Mouse (Mus musculus) kidney, postnatal 0 days (tissue): ENCODE data around the gene Rsbn1l. TPM values are rescaled to one million over a fixed set of nuclear protein-coding genes. Genes with fewer than 3 reads are reported as not detected.

Source experiments
- ATAC-seq: fragments of 200-750 bp; cut with Nextera tagmentation; replicated peaks from 2 replicates; pipeline ENCODE4 v1.8.0; 2017; ENCODE audit warnings: low read depth, moderate number of reproducible peaks, moderate TSS enrichment, moderate library complexity; ENCODE audit not compliant: low FRiP score
- DNase-seq: peaks from one replicate; pipeline ENCODE4 v3.0.0-alpha.2; 2016; ENCODE audit warnings: low spot score
- H3K27ac ChIP-seq: fragments of 300-500 bp; sonication (generic); 2 replicates; pipeline ENCODE4 v1.5.1; 2014; ENCODE audit warnings: mild to moderate bottlenecking
- H3K27me3 ChIP-seq: fragments of 300-500 bp; sonication (generic); 2 replicates; pipeline ENCODE4 v1.6.1; 2014; ENCODE audit warnings: low read length, mixed read lengths; ENCODE audit not compliant: insufficient read depth
- H3K36me3 ChIP-seq: fragments of 300-500 bp; sonication (generic); 2 replicates; pipeline ENCODE4 v1.6.1; 2014; ENCODE audit warnings: low read length, mixed read lengths; ENCODE audit not compliant: insufficient read depth
- H3K4me1 ChIP-seq: fragments of 300-500 bp; sonication (generic); replicated peaks from 2 replicates; pipeline ENCODE4 v1.6.1; 2014; ENCODE audit warnings: antibody characterized with exemption, low read length, mixed read lengths; ENCODE audit not compliant: insufficient read depth
- H3K4me2 ChIP-seq: fragments of 300-500 bp; sonication (generic); 2 replicates; pipeline ENCODE4 v1.6.1; 2014; ENCODE audit warnings: mild to moderate bottlenecking, low read length, moderate library complexity, mixed read lengths
- H3K4me3 ChIP-seq: fragments of 300-500 bp; sonication (generic); replicated peaks from 2 replicates; pipeline ENCODE4 v1.5.1; 2014; ENCODE audit warnings: low read depth, low read length
- H3K9ac ChIP-seq: fragments of 300-500 bp; sonication (generic); 2 replicates; pipeline ENCODE4 v1.6.1; 2014; ENCODE audit warnings: low read depth, low read length
- H3K9me3 ChIP-seq: fragments of 300-500 bp; sonication (generic); replicated peaks from 2 replicates; pipeline ENCODE4 v1.6.1; 2016; ENCODE audit warnings: low read length, inconsistent platforms, mixed read lengths
- CTCF ChIP-seq: IDR thresholded peaks from 2 replicates; pipeline ENCODE4 v1.5.1; 2016; ENCODE audit warnings: antibody characterized with exemption, low read depth, mild to moderate bottlenecking, moderate library complexity
- WGBS: fragments of 180-500 bp; shearing (Covaris S2); extraction: QIAGEN DNeasy Blood & Tissue Kit; methylation state at CpG from one replicate; pipeline ENCODE4 v1.1.7; 2014; 5-methylcytosine and 5-hydroxymethylcytosine counted together
- polyA plus RNA-seq: library from polyadenylated mRNA; unstranded; fragments of >200 nt; fragmentation: Nextera tagmentation; extraction: Ambion mirVana; gene quantifications from 2 replicates; pipeline ENCODE4 v1.2.1, GENCODE M21; 2015

Gene Rsbn1l
- polyA plus RNA-seq, 1 experiment from 2014 or later: 6.4 TPM

DNA sequence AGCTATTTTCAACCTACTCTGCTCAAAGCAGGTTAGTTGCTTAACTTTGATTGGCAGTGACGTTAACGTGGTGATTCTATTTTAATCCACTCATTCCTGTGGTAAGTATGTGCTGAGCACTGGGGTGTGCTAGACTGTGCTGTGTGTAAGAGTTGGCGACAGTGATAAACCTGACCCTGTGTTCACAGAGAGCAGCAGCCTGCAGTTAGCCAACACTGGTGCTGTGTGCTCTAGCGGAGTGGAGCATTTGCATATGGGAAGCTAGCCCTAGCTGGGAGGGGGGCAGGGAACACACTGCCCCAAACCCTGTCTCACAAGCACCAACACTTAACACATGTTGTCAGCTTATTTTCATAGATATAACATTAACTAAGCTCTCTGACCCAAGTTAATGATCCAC is 11.7 kb upstream of the Rsbn1l start:
- Histone ChIP-seq H3K27ac (peak overlapping the region; percentile 32; the same call in 1 of the 2 replicates), H3K4me3 (no peak overlapping the region), H3K4me2 (no peak overlapping the region), H3K9ac (no peak overlapping the region), H3K27me3 (no peaks in the 10 kb centered on the region), H3K36me3 (no peaks in the 10 kb centered on the region), H3K4me1 (peaks cover 4% of the 10 kb centered on the region; the same call in 1 of the 2 replicates), H3K9me3 (no peaks in the 10 kb centered on the region)
- ATAC-seq: peak; percentile 91
- no peak for TF ChIP-seq CTCF
- peak; percentile 37 for DNase-seq
- WGBS: 32% methylated on average over 4 of the region's 4 CpGs

DNA sequence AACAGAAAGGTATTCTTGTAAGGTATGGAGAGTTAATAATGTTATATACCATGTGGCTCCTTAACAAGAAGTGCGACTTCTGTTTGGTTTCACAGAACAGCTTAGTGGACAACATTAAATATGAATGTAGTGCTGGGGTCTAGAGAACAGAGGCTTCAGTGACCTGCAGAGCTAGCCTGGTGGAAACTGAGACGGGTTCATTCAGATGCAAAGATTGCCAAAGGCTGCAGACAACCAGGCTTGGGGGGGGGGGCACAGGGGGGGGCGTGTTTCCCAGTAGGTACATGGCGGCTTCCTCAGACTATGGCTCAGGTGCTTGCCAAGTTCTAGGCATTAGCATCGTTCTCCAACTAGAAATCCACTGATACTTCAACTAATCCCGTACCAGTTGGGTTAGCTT is 8.2 kb upstream of the Rsbn1l start:
- H3K27me3 ChIP-seq: no peaks in the 10 kb centered on the region
- DNase-seq (no peak), ATAC-seq (no peak)
- H3K27ac ChIP-seq: no peak overlapping the region
- H3K36me3 ChIP-seq: no peaks in the 10 kb centered on the region
- no peak overlapping the region for H3K9ac ChIP-seq
- no peak overlapping the region for H3K4me2 ChIP-seq
- H3K9me3 ChIP-seq: no peaks in the 10 kb centered on the region
- H3K4me3 ChIP-seq: no peak overlapping the region
- H3K4me1 ChIP-seq: peaks cover 4% of the 10 kb centered on the region; the same call in 1 of the 2 replicates
- WGBS: 85% methylated on average over 6 of the region's 6 CpGs
- TF ChIP-seq CTCF: no peak

DNA sequence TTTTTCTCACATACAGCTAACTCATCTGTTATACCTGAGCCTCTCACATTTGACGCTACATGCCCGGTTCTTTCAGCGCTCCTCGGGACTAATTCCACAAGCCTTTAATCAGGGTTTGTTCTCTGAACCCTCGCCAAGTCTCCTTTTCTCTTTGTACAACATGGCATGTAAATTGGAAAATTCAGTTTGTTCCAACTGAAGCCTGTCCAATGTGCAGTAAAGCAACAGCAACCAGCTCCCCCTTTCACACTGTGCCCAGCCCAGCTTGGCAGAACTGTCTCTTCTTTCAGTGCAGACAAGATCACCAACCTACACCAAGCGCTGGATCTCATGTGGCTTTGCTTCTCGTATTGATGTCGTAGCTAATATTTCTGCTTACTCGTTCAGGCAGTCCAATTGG is 7.1 kb upstream of the Rsbn1l start:
- DNase-seq: no peak
- ATAC-seq: no peak
- no peak overlapping the region for H3K9ac ChIP-seq
- H3K4me1 ChIP-seq: peaks cover 4% of the 10 kb centered on the region; the same call in 1 of the 2 replicates
- H3K36me3 ChIP-seq: no peaks in the 10 kb centered on the region
- no peak overlapping the region for H3K4me2 ChIP-seq
- 93% methylated on average over 9 of the region's 9 CpGs for WGBS
- no peak overlapping the region for H3K27ac ChIP-seq
- no peaks in the 10 kb centered on the region for H3K27me3 ChIP-seq
- no peak overlapping the region for H3K4me3 ChIP-seq
- no peaks in the 10 kb centered on the region for H3K9me3 ChIP-seq
- TF ChIP-seq CTCF: no peak

DNA sequence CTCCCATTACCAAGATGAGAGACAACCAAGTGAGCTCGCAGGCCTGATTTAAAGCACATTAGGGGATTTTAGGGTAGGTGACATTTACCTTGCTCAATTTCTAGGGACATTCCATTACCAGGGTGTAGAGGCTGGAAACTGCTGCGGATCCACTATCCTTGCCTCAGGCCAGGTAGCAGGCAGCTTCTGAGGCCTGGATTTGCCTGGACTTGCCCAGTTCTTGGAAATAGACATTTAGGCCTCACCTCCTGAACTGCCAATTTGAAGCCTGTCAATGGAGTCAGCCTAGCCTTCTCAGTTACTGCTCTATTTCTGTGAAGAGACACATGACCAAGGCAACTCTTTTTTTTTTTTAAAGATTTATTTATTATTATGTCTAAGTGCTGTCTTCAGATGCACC is 4.7 kb upstream of the Rsbn1l start:
- Histone ChIP-seq H3K36me3 (no peaks in the 10 kb centered on the region), H3K4me1 (no peaks in the 10 kb centered on the region), H3K4me3 (no peak overlapping the region), H3K4me2 (no peak overlapping the region), H3K27ac (no peak overlapping the region), H3K9me3 (no peaks in the 10 kb centered on the region), H3K27me3 (no peaks in the 10 kb centered on the region), H3K9ac (no peak overlapping the region)
- ATAC-seq (no peak), DNase-seq (no peak)
- WGBS: 94% methylated on average over 2 of the region's 2 CpGs
- no peak for TF ChIP-seq CTCF

DNA sequence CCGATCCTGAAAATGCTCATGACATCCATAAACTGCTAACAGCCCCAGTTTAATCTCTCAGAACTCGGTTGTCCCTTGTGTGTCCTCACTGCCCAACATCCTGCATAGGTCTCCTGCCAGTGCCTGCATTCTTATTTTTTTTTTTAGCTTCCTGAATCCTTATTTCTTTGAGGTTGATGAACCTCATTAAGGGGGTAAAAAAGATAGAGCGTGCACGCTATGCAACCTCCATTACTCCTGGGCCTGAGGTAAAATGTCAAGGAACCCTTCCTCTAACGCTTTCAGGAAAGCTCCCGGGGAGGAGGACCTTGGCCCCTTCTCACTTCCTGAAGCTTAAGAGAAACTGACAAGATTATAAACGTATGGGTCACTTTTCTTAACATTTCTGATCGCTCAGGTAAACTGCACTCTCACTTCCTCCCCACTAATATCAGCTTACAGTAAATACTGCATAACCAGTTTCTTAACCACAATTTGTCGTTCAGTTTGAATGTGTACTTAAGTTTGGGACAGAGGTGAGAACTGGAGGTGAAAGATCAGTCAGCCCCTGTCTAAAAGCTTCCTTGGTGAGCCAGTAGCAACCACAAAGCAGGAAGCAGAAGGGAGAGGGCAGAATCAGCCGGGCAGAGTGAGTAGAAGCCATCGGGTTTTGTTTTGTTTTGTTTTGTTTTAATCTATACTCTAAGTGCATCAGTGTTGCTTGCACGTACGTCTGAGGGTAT is 923 bp downstream of the Rsbn1l start:
- H3K4me3 ChIP-seq: no peak overlapping the region
- no peaks in the 10 kb centered on the region for H3K36me3 ChIP-seq
- no peaks in the 10 kb centered on the region for H3K9me3 ChIP-seq
- no peak for DNase-seq
- no peak overlapping the region for H3K9ac ChIP-seq
- ATAC-seq: no peak
- no peak for TF ChIP-seq CTCF
- no peaks in the 10 kb centered on the region for H3K27me3 ChIP-seq
- no peaks in the 10 kb centered on the region for H3K4me1 ChIP-seq
- H3K4me2 ChIP-seq: no peak overlapping the region
- H3K27ac ChIP-seq: no peak overlapping the region
- WGBS: 46% methylated on average over 13 of the region's 13 CpGs

DNA sequence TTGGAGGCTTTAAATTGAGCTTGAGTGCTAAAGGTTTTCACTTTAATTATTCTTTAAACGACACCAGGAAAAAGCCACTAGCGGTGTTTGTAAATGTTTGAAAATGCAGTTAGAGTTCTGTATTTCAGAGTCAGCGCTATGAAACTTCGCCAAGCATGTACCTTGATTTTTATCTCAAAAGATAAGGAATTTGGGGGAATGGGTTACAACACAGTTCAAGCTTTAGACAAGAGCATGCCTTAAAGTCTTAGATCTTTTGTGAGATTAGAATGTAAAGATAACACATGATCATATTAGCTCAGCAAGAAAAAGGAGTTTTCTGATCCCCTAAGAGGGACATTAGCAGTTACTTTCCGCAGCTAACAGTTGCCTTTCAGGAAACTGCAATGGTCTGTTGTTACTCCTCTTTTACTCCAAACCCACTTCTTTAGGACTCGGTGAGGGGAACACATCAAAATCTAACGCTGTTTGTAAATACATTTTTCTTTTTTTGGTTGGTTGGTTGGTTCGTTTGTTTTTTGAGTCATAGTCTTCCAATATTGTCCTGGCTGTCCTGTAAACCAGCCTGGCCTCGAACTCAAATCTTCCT is 3.8 kb downstream of the Rsbn1l start:
- H3K9me3 ChIP-seq: no peaks in the 10 kb centered on the region
- H3K4me1 ChIP-seq: 0 out of 2 replicates have a peak, but pooled peaks cover 5% of the 10 kb centered on the region
- no peaks in the 10 kb centered on the region for H3K36me3 ChIP-seq
- peak overlapping the region; percentile 57 for H3K9ac ChIP-seq
- no peaks in the 10 kb centered on the region for H3K27me3 ChIP-seq
- ATAC-seq (no peak), DNase-seq (peak; percentile 33)
- peak overlapping the region; percentile 53 for H3K4me2 ChIP-seq
- no peak for TF ChIP-seq CTCF
- peak overlapping the region; percentile 98 for H3K27ac ChIP-seq
- peak overlapping the region; percentile 84 for H3K4me3 ChIP-seq
- WGBS: 20% methylated on average over 9 of the region's 9 CpGs
